8 mouse cellular contexts compared by ENCODE assay signal in the genomic region with DNA sequence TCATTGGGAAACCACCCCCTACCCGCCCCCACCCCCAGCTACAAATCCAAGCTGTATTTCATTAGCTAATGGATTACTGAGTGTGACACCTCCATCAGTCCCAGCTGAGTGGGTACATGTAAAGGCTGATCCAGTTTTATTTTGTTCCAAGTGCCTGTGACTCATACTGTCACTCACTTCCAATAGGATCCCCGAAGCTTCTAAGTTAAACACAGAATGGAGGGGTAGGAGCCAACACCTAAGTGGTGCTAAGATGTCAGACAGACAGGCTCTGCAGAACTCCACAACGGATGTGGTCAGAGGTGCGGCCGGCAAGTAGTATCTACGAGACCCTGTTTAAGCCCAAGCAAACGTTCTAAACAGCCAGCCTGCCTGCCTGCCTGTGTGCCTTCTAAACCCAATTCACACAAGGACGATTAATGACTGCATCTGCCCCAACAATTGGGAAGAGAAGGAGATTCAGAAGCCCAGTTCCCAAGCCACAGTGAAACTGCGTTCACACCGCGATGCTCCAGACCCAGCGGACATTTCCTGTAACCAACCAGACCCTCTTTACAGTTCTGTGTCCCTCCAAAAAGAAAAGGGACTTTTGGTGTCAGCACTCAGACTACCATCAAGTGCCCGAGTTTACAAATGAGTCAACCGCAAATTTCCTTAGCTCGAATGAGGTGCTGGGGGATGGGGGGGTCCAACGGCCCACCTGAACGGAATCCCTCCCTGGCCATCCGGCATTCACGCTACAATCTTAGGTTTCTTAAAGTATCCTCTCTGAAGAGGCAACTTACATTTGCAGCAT. TPM values are rescaled to one million over a fixed set of nuclear protein-coding genes. Genes with fewer than 3 reads are reported as not detected.
DNase-seq lines count a peak whose midpoint lies in the region; ATAC-seq and TF ChIP-seq lines count a peak whose summit lies in the region.

No protein-coding gene starts in this region.

- TF ChIP-seq CTCF in heart, postnatal 0 days (IDR thresholded peaks at IDR 0.05; ENCODE audit: low read depth) = no peak

- WGBS in heart, postnatal 0 days = 11% methylated on average over 19 of the region's 19 CpGs
- WGBS in limb, embryonic 15.5 days = 4% methylated on average over 19 of the region's 19 CpGs
- WGBS in neural tube, embryonic 15.5 days = under 1% methylated on average over 19 of the region's 19 CpGs

- TF ChIP-seq EP300 in heart, postnatal 0 days (IDR thresholded peaks at IDR 0.05; ENCODE audit: low read depth) = no peak

- H3K27ac ChIP-seq in heart, postnatal 0 days (ENCODE audit: low read depth) = no peak overlapping the region
- no peak overlapping the region for H3K27ac ChIP-seq in limb, embryonic 15.5 days
- H3K27ac ChIP-seq in neural tube, embryonic 15.5 days (replicated peaks) = peak overlapping the region; percentile 56

- no peaks in the 10 kb centered on the region for H3K36me3 ChIP-seq in heart, postnatal 0 days (replicated peaks; ENCODE audit: control insufficient read depth, insufficient read depth, low read length)
- H3K36me3 ChIP-seq in limb, embryonic 15.5 days = no peaks in the 10 kb centered on the region
- no peaks in the 10 kb centered on the region for H3K36me3 ChIP-seq in neural tube, embryonic 15.5 days

- no peaks in the 10 kb centered on the region for H3K4me1 ChIP-seq in heart, postnatal 0 days (ENCODE audit: control insufficient read depth, insufficient read depth)
- H3K4me1 ChIP-seq in limb, embryonic 15.5 days = peaks cover 30% of the 10 kb centered on the region
- H3K4me1 ChIP-seq in neural tube, embryonic 15.5 days = peaks cover 53% of the 10 kb centered on the region

- ATAC-seq in heart, postnatal 0 days (ENCODE audit: insufficient read depth, low read depth) = no peak
- ATAC-seq in limb, embryonic 15.5 days (ENCODE audit: insufficient number of reproducible peaks, low FRiP score, low TSS enrichment, low read depth) = no peak
- no peak for ATAC-seq in neural tube, embryonic 15.5 days (ENCODE audit: low FRiP score)

- H3K9ac ChIP-seq in heart, postnatal 0 days (replicated peaks; ENCODE audit: low read depth, low read length) = 0 out of 2 replicates have a peak overlapping the region, but pooled peaks have one; percentile 41
- H3K9ac ChIP-seq in limb, embryonic 15.5 days = no peak overlapping the region
- H3K9ac ChIP-seq in neural tube, embryonic 15.5 days (replicated peaks) = peak overlapping the region; percentile 76

- peaks cover 22% of the 10 kb centered on the region for H3K27me3 ChIP-seq in heart, postnatal 0 days (ENCODE audit: control insufficient read depth, insufficient read depth, low read length)
- peaks cover 19% of the 10 kb centered on the region for H3K27me3 ChIP-seq in limb, embryonic 15.5 days
- H3K27me3 ChIP-seq in neural tube, embryonic 15.5 days (replicated peaks) = no peaks in the 10 kb centered on the region

- peak overlapping the region; percentile 97 for H3K4me2 ChIP-seq in heart, postnatal 0 days (ENCODE audit: low read depth, low read length)
- H3K4me2 ChIP-seq in limb, embryonic 15.5 days = peak overlapping the region; percentile 99
- peak overlapping the region; percentile 91 for H3K4me2 ChIP-seq in neural tube, embryonic 15.5 days

- DNase-seq in adrenal gland, adult 2 months = peak; percentile 26
- no peak for DNase-seq in adrenal gland, postnatal 4 days (ENCODE audit: low spot score in 2 of 2)
- DNase-seq in spleen, postnatal 10 days (ENCODE audit: low spot score in 2 of 2) = peak; percentile 58 to 65
- no peak for DNase-seq in spleen, postnatal 14 days (ENCODE audit: low spot score in 2 of 2)
- DNase-seq in heart, postnatal 0 days (ENCODE audit: low spot score) = no peak
- no peak for DNase-seq in adrenal gland, postnatal 25 days

- peak overlapping the region; percentile 58 for H3K4me3 ChIP-seq in heart, postnatal 0 days (ENCODE audit: low read depth, low read length)
- H3K4me3 ChIP-seq in limb, embryonic 15.5 days = peak overlapping the region; percentile 67
- peak overlapping the region; percentile 64 for H3K4me3 ChIP-seq in neural tube, embryonic 15.5 days (replicated peaks)

- no peaks in the 10 kb centered on the region for H3K9me3 ChIP-seq in heart, postnatal 0 days (replicated peaks; ENCODE audit: control insufficient read depth, low read length)
- no peaks in the 10 kb centered on the region for H3K9me3 ChIP-seq in limb, embryonic 15.5 days
- H3K9me3 ChIP-seq in neural tube, embryonic 15.5 days (replicated peaks) = no peaks in the 10 kb centered on the region

RNA-seq across cellular contexts. Expression of a gene that starts 1.2 kb away (rescaled TPM):
- 1 to 10 TPM; 1.8 to 2.2 TPM for total RNA-seq in adrenal gland, adult 2 months (2021)
- polyA plus RNA-seq in adrenal gland, adult 2 months (2012; rRNA removed) = 1.3 and 1.5 TPM in 2 replicates
- total RNA-seq in adrenal gland, postnatal 4 days (2021) = 10 to 100 TPM in 1 of 2 experiments, 1 to 10 TPM in 1; 9.3 to 12.4 TPM
- 4.7 and 6.5 TPM in 2 replicates for total RNA-seq in heart, postnatal 0 days (2014; rRNA removed; ENCODE audit: low replicate concordance)
- 1.2 and 1.6 TPM in 2 replicates for polyA plus RNA-seq in heart, postnatal 0 days (2015; fragmentation: Nextera tagmentation; extraction: Ambion mirVana)
- polyA plus RNA-seq in limb, embryonic 15.5 days (2015; fragmentation: Nextera tagmentation; extraction: Ambion mirVana) = 3.7 and 5.2 TPM in 2 replicates
- polyA plus RNA-seq in neural tube, embryonic 15.5 days (2015; fragmentation: Nextera tagmentation; extraction: Ambion mirVana) = 9.6 and 10.1 TPM in 2 replicates
- 2.3 and 4.6 TPM in 2 replicates for total RNA-seq in adrenal gland, postnatal 25 days (2021)

RNA-seq across cellular contexts. Expression of a gene that starts 55.9 kb away (rescaled TPM):
- total RNA-seq in adrenal gland, adult 2 months (2021) = 10 to 100 TPM; 42.6 to 74.8 TPM
- 13.6 and 14.6 TPM in 2 replicates for polyA plus RNA-seq in adrenal gland, adult 2 months (2012; rRNA removed)
- 10 to 100 TPM; 70.1 to 76.8 TPM for total RNA-seq in adrenal gland, postnatal 4 days (2021)
- total RNA-seq in heart, postnatal 0 days (2014; rRNA removed; ENCODE audit: low replicate concordance) = 31.4 and 32.9 TPM in 2 replicates
- polyA plus RNA-seq in heart, postnatal 0 days (2015; fragmentation: Nextera tagmentation; extraction: Ambion mirVana) = 12.8 and 13.9 TPM in 2 replicates
- 30.2 and 33.7 TPM in 2 replicates for polyA plus RNA-seq in limb, embryonic 15.5 days (2015; fragmentation: Nextera tagmentation; extraction: Ambion mirVana)
- 23.3 and 26.2 TPM in 2 replicates for polyA plus RNA-seq in neural tube, embryonic 15.5 days (2015; fragmentation: Nextera tagmentation; extraction: Ambion mirVana)
- 60.1 and 72.7 TPM in 2 replicates for total RNA-seq in adrenal gland, postnatal 25 days (2021)

Comparison
In these comparisons a context has a peak if more than half of its experiments do, and no peak if none do; other contexts are left out.
1. DNase-seq: peak in adrenal gland, adult 2 months (single experiment) and spleen, postnatal 10 days (2 of 2); none in adrenal gland, postnatal 4 days (0 of 2), spleen, postnatal 14 days (0 of 2), heart, postnatal 0 days (single experiment) and adrenal gland, postnatal 25 days (single experiment).
2. Peak in every context shown above with its lines, with median percentiles within 50 percentile points of each other: H3K4me2 ChIP-seq and H3K4me3 ChIP-seq.